In the genomic region with DNA sequence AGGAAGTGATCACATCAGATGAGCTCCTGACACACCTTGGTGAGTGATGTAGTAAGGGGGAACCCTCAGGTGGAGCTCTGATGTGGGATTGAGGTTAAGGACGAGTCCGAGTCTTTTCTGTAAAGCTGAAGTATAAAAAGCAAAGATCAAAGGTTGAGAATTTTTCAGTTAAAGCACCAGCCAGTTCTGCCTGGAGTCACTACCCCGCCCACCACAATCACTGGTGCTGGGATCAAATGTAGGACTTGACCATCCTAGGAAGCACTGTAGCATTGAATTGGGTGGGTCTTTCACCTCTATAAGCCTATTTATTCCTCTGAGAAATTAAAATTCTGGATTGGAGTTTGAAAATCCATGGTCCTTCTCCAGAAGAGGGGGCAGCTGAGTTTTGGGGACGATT, we compare ENCODE assay signal across 27 mouse cellular contexts. TPM values are rescaled to one million over a fixed set of nuclear protein-coding genes. Genes with fewer than 3 reads are reported as not detected.
A peak's percentile ranks its signal among the peaks of the same experiment; 100 is the strongest.
DNase-seq lines count a peak whose midpoint lies in the region; ATAC-seq and TF ChIP-seq lines count a peak whose summit lies in the region.
"Had no signal": no experiment of that assay in that cellular context is flagged by ENCODE, and none has a peak within 500 bp of the region (broad histone marks: within the 10 kb centered on the region; RNA-seq: fewer than 3 reads in every experiment).

No protein-coding gene starts in this region.

- no peak for ATAC-seq in kidney, embryonic 16.5 days (ENCODE audit: low FRiP score, low TSS enrichment)
- ATAC-seq in midbrain, embryonic 11.5 days (ENCODE audit: low FRiP score), result no peak
- ATAC-seq in intestine, postnatal 0 days, result no peak; the same call in 1 of the 2 replicates
- ATAC-seq: activated CD4-positive, CD25-positive, alpha-beta regulatory T cell, adult 4 months; forebrain, embryonic 13.5 days; forebrain, postnatal 0 days; hindbrain, embryonic 16.5 days had no signal

- H3K4me2 ChIP-seq in kidney, embryonic 16.5 days (replicated peaks; ENCODE audit: low read depth, low read length), result no peak overlapping the region
- H3K4me2 ChIP-seq in midbrain, embryonic 11.5 days, result no peak overlapping the region
- no peak overlapping the region; the same call in 1 of the 2 replicates for H3K4me2 ChIP-seq in intestine, postnatal 0 days (replicated peaks; ENCODE audit: low read depth)
- H3K4me2 ChIP-seq: forebrain, embryonic 13.5 days; heart, embryonic 11.5 days; hindbrain, embryonic 12.5 days had no signal

- peaks cover 8% of the 10 kb centered on the region; the same call in 1 of the 2 replicates for H3K36me3 ChIP-seq in kidney, adult 2 months (ENCODE audit: control insufficient read depth, insufficient read depth, low read length)
- peaks cover 42% of the 10 kb centered on the region for H3K36me3 ChIP-seq in kidney, embryonic 16.5 days (ENCODE audit: insufficient read depth, low read length)
- H3K36me3 ChIP-seq in midbrain, embryonic 11.5 days (ENCODE audit: control insufficient read depth, insufficient read depth, low read length), result peaks cover 7% of the 10 kb centered on the region; the same call in 1 of the 2 replicates
- peaks cover 75% of the 10 kb centered on the region for H3K36me3 ChIP-seq in midbrain, embryonic 10.5 days
- H3K36me3 ChIP-seq in intestine, postnatal 0 days (ENCODE audit: control insufficient read depth, insufficient read depth), result peaks cover 45% of the 10 kb centered on the region

- no peak overlapping the region for H3K4me3 ChIP-seq in kidney, adult 2 months (ENCODE audit: insufficient read depth, low read depth, low read length)
- H3K4me3 ChIP-seq in kidney, embryonic 16.5 days (ENCODE audit: low read length), result no peak overlapping the region
- no peak overlapping the region for H3K4me3 ChIP-seq in midbrain, embryonic 11.5 days (ENCODE audit: low read depth, low read length)
- H3K4me3 ChIP-seq in midbrain, embryonic 10.5 days, result no peak overlapping the region
- H3K4me3 ChIP-seq in intestine, postnatal 0 days (ENCODE audit: low read depth, low read length), result no peak overlapping the region
- H3K4me3 ChIP-seq: forebrain, embryonic 10.5 days; forebrain, embryonic 13.5 days; gastrocnemius, adult 2 months; hindbrain, embryonic 12.5 days had no signal

- TF ChIP-seq CTCF in kidney, adult 2 months (conservative IDR thresholded peaks at IDR 0.05; ENCODE audit: insufficient read depth, insufficient read length, low read depth, low read length), result no peak
- no peak for TF ChIP-seq CTCF in intestine, postnatal 0 days (IDR thresholded peaks at IDR 0.05; ENCODE audit: low read depth)

- no peak for TF ChIP-seq POLR2A in kidney, adult 2 months (IDR thresholded peaks at IDR 0.05; ENCODE audit: low read depth, low read length)

- H3K4me1 ChIP-seq in kidney, adult 2 months (ENCODE audit: control insufficient read depth, insufficient read depth, low read length), result peaks cover 62% of the 10 kb centered on the region
- H3K4me1 ChIP-seq in kidney, embryonic 16.5 days (ENCODE audit: insufficient read depth, low read length), result peaks cover 17% of the 10 kb centered on the region
- no peaks in the 10 kb centered on the region for H3K4me1 ChIP-seq in midbrain, embryonic 11.5 days (ENCODE audit: control insufficient read depth, insufficient read depth, low read length)
- H3K4me1 ChIP-seq in midbrain, embryonic 10.5 days, result peaks cover 2% of the 10 kb centered on the region; the same call in 1 of the 2 replicates
- H3K4me1 ChIP-seq in intestine, postnatal 0 days (replicated peaks; ENCODE audit: control insufficient read depth, insufficient read depth, low read length), result no peaks in the 10 kb centered on the region
- H3K4me1 ChIP-seq: forebrain, embryonic 13.5 days; hindbrain, embryonic 12.5 days had no signal

- peak; percentile 67 for DNase-seq in kidney, adult 2 months
- DNase-seq in midbrain, embryonic 11.5 days (ENCODE audit: low spot score, missing footprints), result peak; percentile 31
- no peak for DNase-seq in midbrain, embryonic 10.5 days (ENCODE audit: low spot score)
- no peak for DNase-seq in layer of hippocampus, adult 8-10 months (ENCODE audit: low spot score in 2 of 2)
- DNase-seq in right cerebral cortex, postnatal 14 days, result no peak
- DNase-seq: adrenal gland, adult 8-10 months; adrenal gland, postnatal 36 days; cerebellum, adult 18-20 months; cerebellum, adult 9-10 months; cerebellum, postnatal 14 days; forebrain, postnatal 0 days; gastrocnemius, adult 2 months; gastrocnemius, postnatal 14 days; heart, adult 11 months had no signal

- no peaks in the 10 kb centered on the region for H3K27me3 ChIP-seq in kidney, adult 2 months (replicated peaks; ENCODE audit: control insufficient read depth, insufficient read depth, low read length)
- H3K27me3 ChIP-seq in kidney, embryonic 16.5 days (ENCODE audit: insufficient read depth, low read length), result no peaks in the 10 kb centered on the region
- H3K27me3 ChIP-seq in midbrain, embryonic 11.5 days (ENCODE audit: control insufficient read depth, insufficient read depth, low read length), result no peaks in the 10 kb centered on the region
- no peaks in the 10 kb centered on the region for H3K27me3 ChIP-seq in midbrain, embryonic 10.5 days (ENCODE audit: low read depth, poor library complexity, severe bottlenecking)
- H3K27me3 ChIP-seq in intestine, postnatal 0 days (replicated peaks; ENCODE audit: control insufficient read depth, insufficient read depth, low read length), result no peaks in the 10 kb centered on the region
- H3K27me3 ChIP-seq: forebrain, embryonic 13.5 days; hindbrain, embryonic 12.5 days had no signal

- WGBS in kidney, adult 2 months, result 57% methylated on average over 4 of the region's 4 CpGs
- WGBS in kidney, embryonic 16.5 days, result 89% methylated on average over 4 of the region's 4 CpGs
- WGBS in midbrain, embryonic 11.5 days, result 90% methylated on average over 4 of the region's 4 CpGs
- WGBS in midbrain, embryonic 10.5 days, result 91% methylated on average over 4 of the region's 4 CpGs
- 55% methylated on average over 4 of the region's 4 CpGs for WGBS in intestine, postnatal 0 days

- H3K9ac ChIP-seq in kidney, embryonic 16.5 days (replicated peaks; ENCODE audit: low read length), result no peak overlapping the region
- no peak overlapping the region for H3K9ac ChIP-seq in midbrain, embryonic 11.5 days (ENCODE audit: low read length)
- no peak overlapping the region for H3K9ac ChIP-seq in intestine, postnatal 0 days (ENCODE audit: low read depth, low read length)
- H3K9ac ChIP-seq: forebrain, embryonic 13.5 days; forebrain, postnatal 0 days; hindbrain, embryonic 12.5 days had no signal

- H3K27ac ChIP-seq in kidney, adult 2 months (ENCODE audit: insufficient read depth, low read depth, low read length), result peak overlapping the region; percentile 25; the same call in 1 of the 2 replicates
- H3K27ac ChIP-seq in kidney, embryonic 16.5 days (ENCODE audit: low read length), result no peak overlapping the region
- H3K27ac ChIP-seq in midbrain, embryonic 11.5 days (ENCODE audit: low read depth, low read length), result no peak overlapping the region
- H3K27ac ChIP-seq in midbrain, embryonic 10.5 days (replicated peaks), result no peak overlapping the region
- H3K27ac ChIP-seq in intestine, postnatal 0 days (ENCODE audit: low read depth, low read length), result peak overlapping the region; percentile 31; the same call in 1 of the 2 replicates
- H3K27ac ChIP-seq: forebrain, embryonic 10.5 days; forebrain, embryonic 13.5 days; gastrocnemius, adult 2 months; hindbrain, embryonic 12.5 days had no signal

- no peaks in the 10 kb centered on the region for H3K9me3 ChIP-seq in kidney, embryonic 16.5 days (ENCODE audit: low read length)
- H3K9me3 ChIP-seq in midbrain, embryonic 11.5 days (ENCODE audit: control insufficient read depth, low read length), result no peaks in the 10 kb centered on the region
- H3K9me3 ChIP-seq in midbrain, embryonic 10.5 days (replicated peaks), result no peaks in the 10 kb centered on the region
- no peaks in the 10 kb centered on the region for H3K9me3 ChIP-seq in intestine, postnatal 0 days (ENCODE audit: control insufficient read depth)
- H3K9me3 ChIP-seq: forebrain, embryonic 10.5 days; forebrain, embryonic 13.5 days; hindbrain, embryonic 12.5 days had no signal

RNA-seq across cellular contexts. Expression of a gene that starts 9.2 kb away (rescaled TPM):
- polyA plus RNA-seq in kidney, adult 2 months (2012; rRNA removed), result 25.6 and 27.0 TPM in 2 replicates
- 25.8 and 27.4 TPM in 2 replicates for polyA plus RNA-seq in kidney, embryonic 16.5 days (2015; fragmentation: Nextera tagmentation; extraction: Ambion mirVana)
- polyA plus RNA-seq in midbrain, embryonic 11.5 days (2014; fragmentation: Nextera tagmentation; extraction: Ambion mirVana), result 28.0 and 29.7 TPM in 2 replicates
- polyA plus RNA-seq in midbrain, embryonic 10.5 days (2016; fragmentation: Nextera tagmentation; extraction: Ambion mirVana), result 25.2 and 27.9 TPM in 2 replicates
- polyA plus RNA-seq in intestine, postnatal 0 days (2015; fragmentation: Nextera tagmentation; extraction: Ambion mirVana), result 9.2 and 10.1 TPM in 2 replicates
- 10 to 100 TPM; 19.2 to 22.4 (median 21.0) TPM for total RNA-seq in layer of hippocampus, adult 8-10 months (2022)

RNA-seq across cellular contexts. Expression of a gene that starts 9.9 kb away (rescaled TPM):
- 120 and 155 TPM in 2 replicates for polyA plus RNA-seq in kidney, adult 2 months (2012; rRNA removed)
- 55.8 and 57.0 TPM in 2 replicates for polyA plus RNA-seq in kidney, embryonic 16.5 days (2015; fragmentation: Nextera tagmentation; extraction: Ambion mirVana)
- 38.8 and 43.3 TPM in 2 replicates for polyA plus RNA-seq in midbrain, embryonic 11.5 days (2014; fragmentation: Nextera tagmentation; extraction: Ambion mirVana)
- polyA plus RNA-seq in midbrain, embryonic 10.5 days (2016; fragmentation: Nextera tagmentation; extraction: Ambion mirVana), result 29.2 and 37.6 TPM in 2 replicates
- 36.4 and 38.0 TPM in 2 replicates for polyA plus RNA-seq in intestine, postnatal 0 days (2015; fragmentation: Nextera tagmentation; extraction: Ambion mirVana)
- total RNA-seq in layer of hippocampus, adult 8-10 months (2022), result 10 to 100 TPM; 20.7 to 28.4 (median 23.9) TPM

RNA-seq across cellular contexts. Expression of a gene that starts 15.9 kb away (rescaled TPM):
- polyA plus RNA-seq in kidney, adult 2 months (2012; rRNA removed), result 5.6 and 6.3 TPM in 2 replicates
- polyA plus RNA-seq in kidney, embryonic 16.5 days (2015; fragmentation: Nextera tagmentation; extraction: Ambion mirVana), result 8.6 and 9.4 TPM in 2 replicates
- polyA plus RNA-seq in midbrain, embryonic 11.5 days (2014; fragmentation: Nextera tagmentation; extraction: Ambion mirVana), result 0.87 and 1.3 TPM in 2 replicates
- 1.5 and 1.9 TPM in 2 replicates for polyA plus RNA-seq in midbrain, embryonic 10.5 days (2016; fragmentation: Nextera tagmentation; extraction: Ambion mirVana)
- 2.0 and 2.3 TPM in 2 replicates for polyA plus RNA-seq in intestine, postnatal 0 days (2015; fragmentation: Nextera tagmentation; extraction: Ambion mirVana)
- 1 to 10 TPM in 2 of 4 experiments, under 1 TPM in 2; 0.85 to 1.4 (median 1.2) TPM for total RNA-seq in layer of hippocampus, adult 8-10 months (2022)
- total RNA-seq: gastrocnemius, adult 2 months had no signal

RNA-seq across cellular contexts. Expression of a gene that starts 23.6 kb away (rescaled TPM):
- polyA plus RNA-seq in kidney, adult 2 months (2012; rRNA removed), result 143 and 173 TPM in 2 replicates
- 208 and 209 TPM in 2 replicates for polyA plus RNA-seq in kidney, embryonic 16.5 days (2015; fragmentation: Nextera tagmentation; extraction: Ambion mirVana)
- 94.1 and 97.1 TPM in 2 replicates for polyA plus RNA-seq in midbrain, embryonic 11.5 days (2014; fragmentation: Nextera tagmentation; extraction: Ambion mirVana)
- 116 and 120 TPM in 2 replicates for polyA plus RNA-seq in midbrain, embryonic 10.5 days (2016; fragmentation: Nextera tagmentation; extraction: Ambion mirVana)
- 109 and 120 TPM in 2 replicates for polyA plus RNA-seq in intestine, postnatal 0 days (2015; fragmentation: Nextera tagmentation; extraction: Ambion mirVana)
- total RNA-seq in layer of hippocampus, adult 8-10 months (2022), result 10 to 100 TPM; 49.1 to 65.7 (median 61.2) TPM

RNA-seq across cellular contexts. Expression of a gene that starts 40.0 kb away (rescaled TPM):
- 0.09 and 0.41 TPM in 2 replicates for polyA plus RNA-seq in kidney, adult 2 months (2012; rRNA removed)
- polyA plus RNA-seq in kidney, embryonic 16.5 days (2015; fragmentation: Nextera tagmentation; extraction: Ambion mirVana), result 0.41 and 0.82 TPM in 2 replicates
- 0.20 TPM in 1 of 2 replicates, not detected in the other for polyA plus RNA-seq in midbrain, embryonic 11.5 days (2014; fragmentation: Nextera tagmentation; extraction: Ambion mirVana)
- polyA plus RNA-seq in midbrain, embryonic 10.5 days (2016; fragmentation: Nextera tagmentation; extraction: Ambion mirVana), result 0.09 and 0.32 TPM in 2 replicates
- polyA plus RNA-seq in intestine, postnatal 0 days (2015; fragmentation: Nextera tagmentation; extraction: Ambion mirVana), result not detected in 2 replicates
- total RNA-seq in layer of hippocampus, adult 8-10 months (2022), result under 1 TPM in 3 of 4 experiments, not detected in 1; 0.43 to 0.95 (median 0.63) TPM
- total RNA-seq: gastrocnemius, postnatal 14 days; heart, adult 8-10 months; heart, postnatal 25 days; hematopoietic stem cell, adult 5-6 weeks had no signal
- polyA plus RNA-seq: activated CD4-positive, CD25-positive, alpha-beta regulatory T cell, adult 4 months; forebrain, embryonic 13.5 days; forebrain, postnatal 0 days; heart, embryonic 11.5 days; heart, embryonic 14.5 days; heart, postnatal 0 days; hindbrain, embryonic 16.5 days had no signal

Comparison
In these comparisons a context has a peak if more than half of its experiments do, and no peak if none do; other contexts are left out.
1. DNase-seq: peak in kidney, adult 2 months (single experiment) and midbrain, embryonic 11.5 days (single experiment); none in midbrain, embryonic 10.5 days (single experiment), layer of hippocampus, adult 8-10 months (0 of 2) and right cerebral cortex, postnatal 14 days (single experiment).
2. H3K27ac ChIP-seq: peak in kidney, adult 2 months (single experiment) and intestine, postnatal 0 days (single experiment); none in kidney, embryonic 16.5 days (single experiment), midbrain, embryonic 11.5 days (single experiment) and midbrain, embryonic 10.5 days (single experiment).